Mouse (Mus musculus): ENCODE results near the gene Capza3. TPM values are rescaled to one million over a fixed set of nuclear protein-coding genes. Genes with fewer than 3 reads are reported as not detected.

The Capza3 gene
- not detected for polyA plus RNA-seq (2017; shearing (Covaris generic))

GRCm38 (mm10) chr6:140040952-140041351 is at the start of gene Capza3:
TSS of gene Capza3 (plus strand) at chr6:140041252.

GRCm38 (mm10) chr6:140041357-140041756 is 305 bp downstream of the Capza3 start, which contains the start of gene Plcz1:
TSS of gene Plcz1 (minus strand) at chr6:140041457.

Other genes starting within 250 kb of the Capza3 start
- not detected for gene Plcz1, start 205 bp downstream of the Capza3 start, polyA plus RNA-seq (2017; shearing (Covaris generic))